Mouse (Mus musculus) hindbrain, embryonic 11.5 days (tissue): ENCODE data around the gene Cyth1. TPM values are rescaled to one million over a fixed set of nuclear protein-coding genes. Genes with fewer than 3 reads are reported as not detected.

Experiments used
- ATAC-seq: fragments of 200-750 bp; cut with Nextera tagmentation; 2 replicates; pipeline ENCODE4 v1.8.0; 2017; ENCODE audit warnings: mild to moderate bottlenecking, moderate TSS enrichment, moderate library complexity; ENCODE audit not compliant: low FRiP score
- DNase-seq: peaks from one replicate; pipeline ENCODE4 v3.0.0-alpha.2; 2015; ENCODE audit warnings: low spot score
- H3K27ac ChIP-seq: fragments of 300-500 bp; sonication (generic); 2 replicates; pipeline ENCODE4 v1.5.1; 2014; ENCODE audit warnings: mild to moderate bottlenecking, low read depth, low read length
- H3K27me3 ChIP-seq: fragments of 300-500 bp; sonication (generic); 2 replicates; pipeline ENCODE4 v1.6.1; 2014; ENCODE audit warnings: mild to moderate bottlenecking, low read length, moderate library complexity, mixed read lengths; ENCODE audit not compliant: control insufficient read depth, insufficient read depth
- H3K36me3 ChIP-seq: fragments of 300-500 bp; sonication (generic); 2 replicates; pipeline ENCODE4 v1.6.1; 2014; ENCODE audit warnings: mild to moderate bottlenecking, low read length, moderate library complexity, mixed read lengths; ENCODE audit not compliant: control insufficient read depth, insufficient read depth
- H3K4me1 ChIP-seq: fragments of 300-500 bp; sonication (generic); replicated peaks from 2 replicates; pipeline ENCODE4 v1.6.1; 2014; ENCODE audit warnings: low read length, mixed read lengths; ENCODE audit not compliant: control insufficient read depth, insufficient read depth
- H3K4me2 ChIP-seq: fragments of 300-500 bp; sonication (generic); replicated peaks from 2 replicates; pipeline ENCODE4 v1.6.1; 2014; ENCODE audit warnings: mild to moderate bottlenecking, low read depth, low read length
- H3K4me3 ChIP-seq: fragments of 300-500 bp; sonication (generic); 2 replicates; pipeline ENCODE4 v1.5.1; 2014; ENCODE audit warnings: low read depth, low read length
- H3K9ac ChIP-seq: fragments of 300-500 bp; sonication (generic); 2 replicates; pipeline ENCODE4 v1.6.1; 2014; ENCODE audit warnings: low read depth, low read length
- H3K9me3 ChIP-seq: fragments of 300-500 bp; sonication (generic); 2 replicates; pipeline ENCODE4 v1.6.1; 2016; ENCODE audit warnings: low read length; ENCODE audit not compliant: control insufficient read depth
- WGBS: fragments of 180-500 bp; shearing (Covaris S2); extraction: QIAGEN DNeasy Blood & Tissue Kit; methylation state at CpG from one replicate; pipeline ENCODE4 v1.1.7; 2014; 5-methylcytosine and 5-hydroxymethylcytosine counted together
- polyA plus RNA-seq: library from polyadenylated mRNA; unstranded; fragments of >200 nt; fragmentation: Nextera tagmentation; extraction: Ambion mirVana; gene quantifications from 2 replicates; pipeline ENCODE4 v1.2.1, GENCODE M21; 2014

The Cyth1 gene
- polyA plus RNA-seq, 1 experiment from 2014 or later = 16.5 TPM

DNA sequence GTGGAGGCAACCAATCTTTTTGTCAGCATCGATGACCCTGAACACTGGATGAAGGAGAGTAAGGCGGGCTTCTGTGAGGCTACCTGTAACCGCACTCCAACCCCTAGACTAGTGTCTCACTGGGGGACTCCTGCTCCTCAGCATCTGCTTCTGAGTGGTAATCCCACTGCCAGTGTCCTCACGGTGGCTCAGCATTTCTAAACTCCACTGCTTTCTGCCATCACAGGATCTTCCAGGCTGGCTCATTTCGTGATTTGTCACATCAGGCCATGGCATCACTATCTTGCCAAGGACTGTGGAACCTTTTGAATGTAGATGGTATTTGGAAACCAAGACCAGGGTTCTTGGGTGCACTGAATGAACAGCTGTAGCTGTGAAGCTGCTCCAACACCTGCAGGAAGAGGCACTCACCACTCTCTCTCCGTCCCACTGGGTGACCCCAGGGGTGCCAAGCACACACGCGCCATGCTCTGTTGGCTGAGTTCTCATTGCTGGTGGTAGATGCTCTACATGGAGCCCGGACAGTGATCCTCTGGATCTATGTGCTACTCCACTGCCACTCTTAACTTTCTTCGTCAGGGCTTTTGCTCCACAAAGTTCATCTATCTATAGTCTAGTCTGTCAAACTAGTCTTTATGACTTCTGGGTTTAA is 24.9 kb downstream of the Cyth1 start:
- H3K9ac ChIP-seq = no peak overlapping the region
- no peak overlapping the region for H3K4me3 ChIP-seq
- H3K4me2 ChIP-seq = no peak overlapping the region
- ATAC-seq = no peak
- no peaks in the 10 kb centered on the region for H3K4me1 ChIP-seq
- H3K36me3 ChIP-seq = no peaks in the 10 kb centered on the region
- H3K9me3 ChIP-seq = no peaks in the 10 kb centered on the region
- no peak overlapping the region for H3K27ac ChIP-seq
- H3K27me3 ChIP-seq = no peaks in the 10 kb centered on the region
- 90% methylated on average over 10 of the region's 10 CpGs for WGBS
- DNase-seq = no peak

DNA sequence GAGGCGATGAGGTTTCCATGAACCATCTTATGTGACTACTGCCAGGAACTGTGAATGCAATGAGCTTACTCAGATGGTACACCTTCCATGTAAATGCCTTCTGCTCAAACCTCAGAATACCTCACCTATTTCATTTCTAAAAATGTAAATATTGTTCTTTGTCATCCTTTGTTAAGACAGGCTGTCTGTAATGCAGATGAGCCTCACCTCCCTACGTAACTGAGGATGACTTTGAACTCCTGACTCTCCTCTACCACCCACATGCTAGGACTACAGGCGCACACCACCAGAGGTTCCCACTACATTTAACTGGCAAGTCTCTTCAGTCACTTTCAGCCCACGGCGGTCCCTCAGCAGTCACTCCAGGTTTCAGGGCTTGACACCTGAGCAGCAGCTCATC is 25.5 kb downstream of the Cyth1 start:
- H3K36me3 ChIP-seq = no peaks in the 10 kb centered on the region
- H3K4me2 ChIP-seq = no peak overlapping the region
- H3K4me3 ChIP-seq = no peak overlapping the region
- WGBS = 83% methylated on average over 5 of the region's 5 CpGs
- H3K9me3 ChIP-seq = no peaks in the 10 kb centered on the region
- DNase-seq (no peak), ATAC-seq (no peak)
- no peaks in the 10 kb centered on the region for H3K27me3 ChIP-seq
- no peaks in the 10 kb centered on the region for H3K4me1 ChIP-seq
- H3K9ac ChIP-seq = no peak overlapping the region
- no peak overlapping the region for H3K27ac ChIP-seq

DNA sequence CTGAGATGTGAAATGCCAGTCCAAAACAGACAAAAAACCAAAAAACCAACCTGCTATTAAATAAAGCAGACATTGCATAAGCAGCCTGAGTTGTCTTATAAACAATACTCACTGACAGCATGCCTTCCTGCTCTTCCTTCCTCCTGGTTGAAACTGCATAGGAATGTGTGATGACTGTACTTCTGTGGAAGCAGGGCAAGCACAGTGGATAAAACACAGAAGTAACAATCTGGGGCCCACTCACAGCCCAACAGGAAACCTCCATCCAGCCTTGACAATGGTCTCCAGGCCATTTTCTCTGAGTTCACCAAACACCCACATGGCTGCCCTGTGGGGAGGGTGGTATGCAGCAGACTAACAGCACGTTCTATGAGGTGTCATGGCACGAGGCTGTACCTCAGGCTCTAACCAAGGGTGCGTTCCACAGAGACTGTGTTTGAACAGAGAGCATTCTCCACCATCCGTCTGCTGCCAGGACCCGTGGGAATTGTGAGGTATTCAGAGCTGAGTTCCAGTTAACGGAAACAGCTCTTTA is 26.0 kb downstream of the Cyth1 start:
- no peak for ATAC-seq
- Histone ChIP-seq H3K4me3 (no peak overlapping the region), H3K4me2 (no peak overlapping the region), H3K9me3 (no peaks in the 10 kb centered on the region), H3K9ac (no peak overlapping the region), H3K36me3 (no peaks in the 10 kb centered on the region), H3K4me1 (no peaks in the 10 kb centered on the region), H3K27ac (no peak overlapping the region), H3K27me3 (no peaks in the 10 kb centered on the region)
- 66% methylated on average over 6 of the region's 6 CpGs for WGBS
- no peak for DNase-seq

DNA sequence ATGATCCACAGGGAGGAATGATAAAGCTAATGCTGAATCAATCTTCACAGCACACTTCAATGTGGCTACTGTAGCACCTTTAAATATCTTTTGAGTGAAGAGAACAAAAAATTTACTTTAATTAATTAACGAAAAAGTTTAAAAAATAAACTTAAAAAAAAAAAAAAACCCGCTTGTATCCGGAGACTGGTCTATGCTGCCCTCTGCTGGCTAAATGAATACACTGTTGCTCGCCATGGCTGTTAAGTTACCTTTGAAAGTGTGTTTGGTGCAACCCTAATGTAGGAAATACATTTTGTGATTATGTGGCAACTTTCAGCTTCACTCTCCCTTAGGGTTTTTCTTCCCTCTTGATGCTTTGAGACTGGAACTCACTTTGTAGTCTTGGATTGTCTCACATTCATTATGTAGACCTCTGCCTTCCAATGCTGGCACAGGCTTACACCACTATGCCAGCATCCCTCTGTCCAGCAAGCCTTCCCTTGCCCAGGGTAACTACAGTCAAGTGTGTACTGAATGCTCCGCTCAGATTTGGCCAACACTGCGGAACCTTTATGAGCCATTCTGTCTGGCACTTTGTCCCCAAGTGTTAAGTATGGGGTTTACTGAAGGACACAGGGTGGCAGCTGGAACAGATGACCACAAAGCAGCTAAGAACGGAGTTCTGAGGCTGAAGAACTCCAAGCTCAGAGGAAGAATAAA is 27.7 kb downstream of the Cyth1 start:
- ATAC-seq (no peak), DNase-seq (peak; percentile 78)
- Histone ChIP-seq H3K4me2 (no peak overlapping the region), H3K27me3 (no peaks in the 10 kb centered on the region), H3K9ac (no peak overlapping the region), H3K27ac (no peak overlapping the region), H3K9me3 (no peaks in the 10 kb centered on the region), H3K36me3 (no peaks in the 10 kb centered on the region), H3K4me3 (no peak overlapping the region), H3K4me1 (no peaks in the 10 kb centered on the region)
- WGBS = 28% methylated on average over 7 of the region's 7 CpGs

DNA sequence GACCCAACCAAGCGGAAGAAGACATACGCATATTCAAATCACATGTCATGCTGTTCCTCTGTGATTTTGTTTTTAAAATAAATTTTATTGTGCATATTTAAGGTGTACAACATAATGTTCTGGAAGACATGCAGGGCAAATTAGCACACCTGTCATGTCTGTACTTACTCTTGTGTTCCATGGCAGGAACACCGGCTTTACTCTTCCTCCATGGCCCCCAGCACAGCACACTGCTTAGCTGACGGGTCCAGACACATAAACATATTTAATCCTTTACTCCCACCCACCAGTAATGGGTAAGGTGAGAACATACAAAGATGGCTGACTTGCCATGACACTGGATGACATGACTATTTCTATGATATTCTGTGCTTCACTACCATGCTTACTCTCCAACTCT is 29.3 kb downstream of the Cyth1 start:
- Histone ChIP-seq H3K9ac (no peak overlapping the region), H3K36me3 (no peaks in the 10 kb centered on the region), H3K27me3 (no peaks in the 10 kb centered on the region), H3K4me2 (no peak overlapping the region), H3K9me3 (no peaks in the 10 kb centered on the region), H3K4me3 (no peak overlapping the region), H3K4me1 (no peaks in the 10 kb centered on the region), H3K27ac (no peak overlapping the region)
- ATAC-seq (no peak), DNase-seq (no peak)
- 89% methylated on average over 4 of the region's 4 CpGs for WGBS

DNA sequence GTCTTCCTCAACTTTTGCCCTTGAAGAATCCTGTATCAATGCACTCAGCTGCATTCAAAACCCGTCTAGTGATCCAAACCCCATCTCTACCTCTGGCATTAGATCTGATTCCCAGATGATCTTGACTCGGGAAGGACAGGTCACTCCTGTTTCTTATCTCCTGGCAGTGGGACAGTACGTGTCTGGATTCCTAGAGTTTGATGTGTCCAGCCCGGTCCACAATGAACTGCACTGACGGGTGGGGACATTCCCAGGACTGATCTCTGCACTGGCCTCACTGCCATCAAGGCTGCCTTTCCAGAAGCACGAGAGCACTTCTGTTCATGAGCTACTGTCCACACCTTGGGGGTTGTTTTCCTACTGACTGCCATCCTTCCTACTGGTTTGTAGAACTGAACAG is 31.9 kb downstream of the Cyth1 start:
- whole genome bisulfite sequencing = 86% methylated on average over 6 of the region's 6 CpGs
- Histone ChIP-seq H3K9ac (no peak overlapping the region), H3K36me3 (no peaks in the 10 kb centered on the region), H3K27me3 (no peaks in the 10 kb centered on the region), H3K27ac (no peak overlapping the region), H3K4me3 (no peak overlapping the region), H3K9me3 (no peaks in the 10 kb centered on the region), H3K4me2 (no peak overlapping the region), H3K4me1 (peaks cover 3% of the 10 kb centered on the region; the same call in 1 of the 2 replicates)
- no peak for ATAC-seq
- DNase-seq = no peak

DNA sequence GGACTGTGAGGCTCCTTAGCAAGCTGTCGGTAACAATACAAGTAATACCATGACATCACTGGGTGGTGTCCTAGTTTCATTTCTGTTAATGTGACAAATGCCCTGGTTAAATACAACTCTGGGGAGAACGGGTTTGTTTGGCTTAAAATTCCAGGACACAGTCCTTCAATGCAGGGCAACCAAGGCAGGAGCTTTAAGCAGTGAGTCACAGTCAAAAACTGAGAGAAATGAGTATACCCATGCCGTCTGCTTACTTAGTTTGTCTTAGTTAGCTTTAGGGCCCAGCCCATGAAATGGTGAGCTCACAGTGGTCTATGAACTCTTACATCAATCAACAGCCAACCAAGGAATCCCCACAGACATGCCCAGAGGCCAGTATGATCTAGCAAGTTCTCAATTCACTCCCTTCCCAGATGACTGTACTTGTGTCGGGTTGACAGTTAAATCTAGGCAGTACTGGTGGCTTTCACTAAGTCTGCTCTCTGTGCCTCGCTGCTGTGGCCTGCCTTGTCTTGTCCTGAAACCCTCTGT is 32.4 kb downstream of the Cyth1 start:
- Histone ChIP-seq H3K4me2 (no peak overlapping the region), H3K27me3 (no peaks in the 10 kb centered on the region), H3K9me3 (no peaks in the 10 kb centered on the region), H3K9ac (no peak overlapping the region), H3K36me3 (no peaks in the 10 kb centered on the region), H3K27ac (no peak overlapping the region), H3K4me1 (peaks cover 3% of the 10 kb centered on the region; the same call in 1 of the 2 replicates), H3K4me3 (no peak overlapping the region)
- ATAC-seq (no peak), DNase-seq (no peak)
- 79% methylated on average over 5 of the region's 5 CpGs for WGBS

DNA sequence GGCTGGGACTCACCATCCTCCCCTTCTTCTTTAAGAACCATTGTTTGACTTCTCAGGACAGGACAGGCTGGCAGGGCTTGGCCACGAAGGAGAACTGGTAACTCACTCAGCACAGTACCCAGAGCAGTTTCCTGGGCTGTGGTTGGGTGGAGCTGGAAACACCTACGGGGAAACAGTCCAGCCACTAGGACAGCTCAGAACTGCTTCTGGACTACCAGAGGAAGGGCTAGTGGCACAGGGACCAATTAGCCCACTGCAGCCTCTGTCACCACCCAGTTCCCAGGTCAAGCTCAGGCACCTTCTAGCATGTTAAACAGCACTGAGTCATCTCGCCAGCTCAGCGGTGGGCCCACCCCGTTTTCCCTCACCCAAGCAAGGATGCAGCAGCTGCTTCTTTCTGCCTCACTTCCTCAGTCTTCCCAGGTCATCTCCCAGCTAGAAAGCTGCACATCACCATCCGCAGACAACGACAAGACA is 35.7 kb downstream of the Cyth1 start:
- no peak overlapping the region for H3K27ac ChIP-seq
- peaks cover 14% of the 10 kb centered on the region for H3K4me1 ChIP-seq
- H3K27me3 ChIP-seq = no peaks in the 10 kb centered on the region
- H3K4me2 ChIP-seq = no peak overlapping the region
- H3K36me3 ChIP-seq = no peaks in the 10 kb centered on the region
- no peak overlapping the region for H3K4me3 ChIP-seq
- 65% methylated on average over 7 of the region's 7 CpGs for WGBS
- DNase-seq (no peak), ATAC-seq (no peak)
- H3K9ac ChIP-seq = no peak overlapping the region
- H3K9me3 ChIP-seq = no peaks in the 10 kb centered on the region
